Mouse (Mus musculus): Measurements from ENCODE around the gene Mcm8. TPM values are rescaled to one million over a fixed set of nuclear protein-coding genes. Genes with fewer than 3 reads are reported as not detected.

The Mcm8 gene
- total RNA-seq, 2 experiments from 2014 or later: 1.8 to 2.4 TPM

GRCm38 (mm10) chr2:132869682-132870081 lies 53.7 kb downstream of the Mcm8 start:
- intact Hi-C loops (cut with DNase I): no loop called here
- DNase-seq: no peak

- DNase-seq: no peak
- intact Hi-C loops (cut with DNase I): no loop called here
These were observed 54.3 kb downstream of the Mcm8 start for GRCm38 (mm10) chr2:132870286-132870685.

GRCm38 (mm10) chr2:132871663-132872062 lies 55.7 kb downstream of the Mcm8 start:
- intact Hi-C loops (cut with DNase I): no loop called here
- DNase-seq: no peak

- DNase-seq: no peak
These were observed 57.9 kb downstream of the Mcm8 start for GRCm38 (mm10) chr2:132873657-132874326.

GRCm38 (mm10) chr2:132876991-132877390 lies 61.0 kb downstream of the Mcm8 start:
- intact Hi-C loops (cut with DNase I): no loop called here
- DNase-seq: no peak

More at GRCm38 (mm10) chr2:132873657-132874326, 57.9 kb downstream of the Mcm8 start:
- intact Hi-C loops (cut with DNase I): no loop called here

GRCm38 (mm10) chr2:132879261-132880044 lies 63.5 kb downstream of the Mcm8 start:
- intact Hi-C loops (cut with DNase I): no loop called here
- DNase-seq: peak; percentile 8 to 15

GRCm38 (mm10) chr2:132880844-132881645 lies 65.1 kb downstream of the Mcm8 start, which contains the start of gene Lrrn4:
Lrrn4 (minus strand) TSS chr2:132880891.
- intact Hi-C loops (cut with DNase I): no loop called here
- DNase-seq: no peak

- intact Hi-C loops (cut with DNase I): no loop called here
- DNase-seq: no peak
These were observed 68.5 kb downstream of the Mcm8 start for GRCm38 (mm10) chr2:132884303-132884967.

- intact Hi-C loops (cut with DNase I): no loop called here
These were observed 69.4 kb downstream of the Mcm8 start for GRCm38 (mm10) chr2:132885312-132885711.

More at GRCm38 (mm10) chr2:132885312-132885711, 69.4 kb downstream of the Mcm8 start:
- DNase-seq: no peak

Other genes with a start within 250 kb of the Mcm8 start
- gene Gpcpd1, start 228.4 kb upstream of the Mcm8 start, total RNA-seq (2021): 100 to 1,000 TPM; 251 to 323 TPM
- 10 to 100 TPM; 49.3 to 59.3 TPM for gene Shld1, start 129.2 kb upstream of the Mcm8 start, total RNA-seq (2021)
- under 1 TPM; 0.16 to 0.61 TPM for gene Chgb, start 34.9 kb upstream of the Mcm8 start, total RNA-seq (2021)
- 1 to 10 TPM; 6.9 to 7.0 TPM for gene Trmt6, start 86 bp upstream of the Mcm8 start, total RNA-seq (2021)
- gene Crls1, start 30.5 kb downstream of the Mcm8 start, total RNA-seq (2021): 10 to 100 TPM; 18.0 to 18.9 TPM
- gene Lrrn4, start 64.8 kb downstream of the Mcm8 start, total RNA-seq (2021): 1 to 10 TPM; 5.0 to 9.0 TPM
- gene Fermt1, start 129.8 kb downstream of the Mcm8 start, total RNA-seq (2021): not detected

All from heart, postnatal 36 days (tissue).